Mouse (Mus musculus): Measurements from ENCODE around the gene Ubap2l. TPM values are rescaled to one million over a fixed set of nuclear protein-coding genes. Genes with fewer than 3 reads are reported as not detected.

The Ubap2l gene
- total RNA-seq, 4 experiments from 2014 or later = 165 to 186 (median 173) TPM

DNA sequence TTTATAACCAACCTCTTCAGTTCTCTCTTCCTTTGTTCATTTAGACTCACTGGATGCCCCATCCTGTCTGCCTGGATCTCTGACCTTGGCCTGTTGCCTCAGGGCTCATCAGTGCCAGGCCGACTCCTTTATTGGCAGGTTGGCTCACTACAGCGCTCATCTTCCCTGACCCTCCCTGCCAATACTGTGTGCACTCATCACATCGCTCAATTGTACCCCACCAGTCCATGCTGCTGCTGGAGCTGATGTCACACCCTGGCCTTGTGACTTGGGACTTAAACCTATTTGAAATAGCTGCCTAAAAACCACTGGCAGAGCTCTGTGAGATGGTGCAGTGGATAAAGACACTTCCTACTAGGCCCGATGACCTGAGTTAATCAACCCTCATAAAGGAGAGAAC is 15.4 kb upstream of the Ubap2l start:
- no peak for DNase-seq (ENCODE audit: low spot score in 2 of 2)

DNA sequence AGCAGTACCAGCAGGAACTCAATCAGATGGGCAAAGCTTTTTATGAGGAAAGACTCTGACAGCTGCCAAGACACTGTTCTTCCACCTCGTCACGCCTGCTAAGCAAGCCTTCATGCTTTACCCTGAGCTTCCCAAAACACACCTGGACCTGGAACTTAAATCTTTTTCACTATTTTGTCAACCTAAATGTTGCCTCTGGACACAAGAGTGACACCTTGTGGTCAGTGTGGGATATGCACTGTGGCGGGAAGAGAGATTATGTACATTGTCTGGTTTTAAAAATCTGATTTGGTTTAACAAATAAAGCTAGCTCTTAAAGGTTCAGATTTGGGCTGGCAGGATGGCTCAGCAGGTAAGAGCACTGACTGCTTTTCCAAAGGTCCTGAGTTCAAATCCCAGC is 13.1 kb upstream of the Ubap2l start:
- DNase-seq (ENCODE audit: low spot score in 2 of 2) = peak in 1 of 2 experiments; percentile 37

DNA sequence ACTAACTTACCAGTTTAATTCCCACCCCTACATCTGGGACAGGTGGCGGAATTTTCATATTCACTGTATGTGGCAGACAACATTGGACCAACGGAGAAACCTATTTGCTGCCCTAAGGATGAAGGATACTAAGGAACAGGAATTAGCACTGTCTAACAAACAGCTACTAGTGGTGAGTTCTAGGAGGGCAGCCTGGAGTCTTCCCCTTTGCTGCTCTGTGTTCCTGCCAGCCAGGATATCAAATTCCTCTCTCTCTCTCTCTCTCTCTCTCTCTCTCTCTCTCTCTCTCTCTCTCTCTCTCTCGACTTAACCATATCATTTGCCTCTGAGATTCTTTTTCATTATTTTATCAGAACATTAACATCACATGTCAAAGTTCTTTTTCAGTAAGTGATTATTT is 12.0 kb upstream of the Ubap2l start:
- DNase-seq (ENCODE audit: low spot score in 2 of 2) = no peak

DNA sequence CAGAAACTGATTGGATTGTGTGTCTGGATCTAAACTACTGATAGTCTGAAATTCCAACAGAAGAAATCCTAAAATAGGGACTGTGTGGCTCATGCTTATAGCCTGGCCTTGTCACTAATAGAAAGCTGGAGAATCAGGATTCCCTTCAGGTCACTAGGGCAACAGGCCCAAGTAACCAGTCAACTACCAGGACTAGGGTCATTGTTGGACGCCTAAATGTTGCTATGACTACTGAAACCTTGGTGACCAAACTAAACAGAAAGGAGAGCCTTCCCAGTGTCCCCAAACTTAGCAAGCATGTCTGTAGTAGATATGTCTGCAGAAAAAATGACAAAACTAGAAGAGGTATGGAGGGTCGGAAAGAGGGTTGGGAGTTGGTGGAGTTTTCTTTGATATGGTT is 10.1 kb upstream of the Ubap2l start:
- no peak for DNase-seq (ENCODE audit: low spot score in 2 of 2)

DNA sequence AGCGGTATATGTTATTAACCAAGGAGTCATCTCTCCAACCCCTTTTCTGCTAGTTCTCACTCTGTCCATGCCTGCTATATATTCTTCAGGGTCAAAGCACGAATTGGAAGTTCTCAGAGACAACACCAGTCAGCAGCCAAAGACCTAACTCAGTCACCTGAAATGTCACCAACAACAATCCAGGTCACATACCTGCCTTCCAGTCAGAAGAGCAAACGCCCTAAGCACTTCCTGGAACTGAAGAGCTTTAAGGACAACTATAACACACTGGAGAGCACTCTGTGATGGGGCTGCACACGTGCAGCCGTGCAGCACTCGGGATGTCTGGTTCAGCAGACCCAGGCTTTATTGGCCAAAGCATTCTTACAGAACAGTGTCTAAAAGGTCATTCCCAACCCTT is 9.1 kb upstream of the Ubap2l start:
- DNase-seq (ENCODE audit: low spot score in 2 of 2) = no peak

DNA sequence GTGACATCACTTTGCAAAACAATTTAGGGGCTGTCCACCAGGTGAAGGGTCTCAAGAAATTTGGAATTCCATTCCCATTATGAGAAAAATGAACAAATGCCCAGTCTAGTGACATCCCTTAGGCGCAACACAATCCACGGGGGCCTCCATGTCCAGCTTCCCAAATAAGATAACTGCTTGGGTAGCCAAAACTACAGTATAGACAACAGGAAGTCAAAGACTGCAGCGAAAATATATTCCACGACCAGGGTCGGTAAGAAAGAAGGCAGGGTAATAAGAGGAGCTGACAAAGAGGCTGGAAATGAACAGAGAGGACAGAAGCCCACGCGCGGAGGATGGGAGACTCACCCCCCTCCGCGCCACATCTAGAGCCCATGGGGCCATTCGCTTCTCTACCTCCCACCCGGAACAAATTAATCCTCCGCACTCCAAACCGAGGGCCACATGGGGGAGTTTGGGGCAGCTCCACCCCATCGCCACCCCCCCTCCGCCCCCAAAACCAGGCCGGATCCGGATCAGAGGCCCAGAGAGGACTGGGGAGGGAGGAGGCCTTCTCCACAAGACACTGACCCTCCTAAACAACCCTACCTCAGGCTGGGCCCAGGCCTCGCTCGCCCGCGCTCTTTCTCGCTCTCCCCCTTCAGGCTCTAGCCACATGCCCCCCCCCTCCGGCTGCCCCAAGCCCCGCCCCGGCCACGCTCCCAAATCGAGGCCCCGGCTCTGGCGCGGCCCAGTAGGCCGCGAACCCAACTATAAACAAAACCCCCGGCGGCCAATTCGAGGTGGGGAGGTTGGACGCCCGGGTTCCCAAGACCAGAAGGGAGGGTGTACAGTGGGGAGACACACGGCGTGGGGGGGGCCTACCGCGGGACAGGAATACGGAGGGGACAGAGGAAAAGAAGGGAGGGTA is 732 bp downstream of the Ubap2l start, which contains the start of gene 4933434E20Rik:
Gene 4933434E20Rik, plus strand, starts transcription at position 196 of the 910 bp plus-strand sequence.
- DNase-seq (ENCODE audit: low spot score in 2 of 2) = peak; percentile 19 to 26

DNA sequence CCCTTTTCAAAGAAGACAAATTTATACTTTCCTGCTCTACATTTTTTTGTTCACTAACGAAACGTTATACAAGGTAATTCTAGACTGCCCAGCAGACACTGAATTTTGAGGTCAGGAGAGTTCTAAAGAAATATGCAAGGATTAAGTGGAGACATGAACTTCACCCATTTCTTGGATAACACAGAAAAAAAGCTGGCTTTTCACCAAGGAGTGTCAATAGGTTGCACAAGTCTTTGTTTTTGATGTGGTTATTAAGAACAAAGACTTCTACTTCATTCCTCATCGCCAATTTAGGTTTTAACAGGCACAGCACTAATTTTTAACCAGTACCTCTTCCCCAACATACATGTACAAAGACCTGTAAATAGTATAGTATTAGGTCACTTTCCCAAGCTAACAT is 2.7 kb downstream of the Ubap2l start:
- no peak for DNase-seq (ENCODE audit: low spot score in 2 of 2)

DNA sequence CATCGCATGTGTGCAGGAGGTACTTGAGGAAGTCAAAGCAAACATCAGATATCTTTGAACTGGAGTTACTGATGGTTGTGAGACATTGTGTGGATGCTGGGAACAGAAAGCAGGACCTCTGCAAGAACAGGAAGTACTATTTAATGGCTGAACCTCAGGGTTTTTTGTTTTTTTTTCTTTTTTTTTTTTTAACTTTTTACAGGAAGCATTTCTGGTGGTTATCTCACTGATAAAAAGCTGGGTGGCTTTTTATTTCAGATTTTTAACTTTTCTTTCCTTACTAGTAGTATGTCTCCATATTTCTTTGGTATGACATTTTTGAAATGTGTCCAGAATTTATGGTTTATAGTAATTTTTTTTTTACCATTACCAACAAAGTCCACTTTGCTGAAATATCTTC is 16.2 kb downstream of the Ubap2l start:
- DNase-seq (ENCODE audit: low spot score in 2 of 2) = no peak

DNA sequence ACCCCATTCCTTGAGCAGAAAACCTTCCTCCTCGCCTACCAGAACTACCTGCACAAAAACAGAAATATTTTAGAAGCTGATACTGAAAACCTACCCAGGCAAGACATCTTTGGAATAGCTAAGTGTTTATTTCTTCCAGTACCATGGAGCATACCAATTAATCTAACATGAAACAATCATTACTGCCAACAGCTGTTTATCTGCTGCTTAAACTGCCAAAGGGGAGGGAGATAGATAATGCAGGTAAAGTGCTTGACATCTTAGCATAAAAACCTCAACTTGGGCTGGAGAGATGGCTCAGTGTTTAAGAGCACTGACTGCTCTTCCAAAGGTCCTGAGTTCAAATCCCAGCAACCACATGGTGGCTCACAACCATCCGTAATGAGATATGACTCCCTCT is 17.8 kb downstream of the Ubap2l start:
- no peak for DNase-seq (ENCODE audit: low spot score in 2 of 2)

DNA sequence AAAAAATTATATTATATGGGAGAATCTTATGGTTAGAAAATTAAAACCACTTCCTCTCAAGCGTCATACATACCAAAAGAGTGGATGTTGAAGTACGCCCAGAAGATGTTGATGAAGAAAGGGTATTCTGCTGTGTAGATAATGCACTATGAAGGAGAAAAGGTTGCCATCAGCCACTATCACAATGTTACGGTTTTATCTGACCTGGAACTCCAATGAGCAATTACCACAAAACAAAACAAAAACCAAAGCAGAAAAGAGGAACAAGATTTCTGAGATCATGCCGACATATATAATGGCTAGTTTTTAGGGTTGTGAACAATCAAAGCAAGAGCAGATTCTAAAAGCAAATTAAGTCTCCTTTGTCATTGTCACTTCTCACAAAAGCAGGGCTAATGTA is 35.8 kb downstream of the Ubap2l start:
- DNase-seq (ENCODE audit: low spot score in 2 of 2) = no peak

DNA sequence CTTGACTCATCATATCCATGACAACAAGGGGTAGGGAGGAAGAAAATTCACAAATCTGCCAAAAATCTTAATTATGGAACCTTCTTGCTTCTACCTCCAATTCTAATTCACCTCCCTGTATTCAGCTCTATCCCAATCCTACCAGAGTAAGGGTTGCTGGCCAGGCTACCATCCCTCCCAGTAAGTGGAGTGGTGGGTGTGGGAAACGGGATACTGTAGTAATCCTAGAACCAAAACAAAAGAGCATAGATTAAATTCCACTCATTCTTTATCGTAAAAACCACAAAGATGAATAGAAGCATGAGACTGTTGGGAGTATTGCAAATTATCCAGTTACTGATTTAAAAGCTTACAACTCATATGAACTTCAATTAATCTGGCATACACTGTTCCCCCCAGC is 42.1 kb downstream of the Ubap2l start:
- DNase-seq (ENCODE audit: low spot score in 2 of 2) = no peak

DNA sequence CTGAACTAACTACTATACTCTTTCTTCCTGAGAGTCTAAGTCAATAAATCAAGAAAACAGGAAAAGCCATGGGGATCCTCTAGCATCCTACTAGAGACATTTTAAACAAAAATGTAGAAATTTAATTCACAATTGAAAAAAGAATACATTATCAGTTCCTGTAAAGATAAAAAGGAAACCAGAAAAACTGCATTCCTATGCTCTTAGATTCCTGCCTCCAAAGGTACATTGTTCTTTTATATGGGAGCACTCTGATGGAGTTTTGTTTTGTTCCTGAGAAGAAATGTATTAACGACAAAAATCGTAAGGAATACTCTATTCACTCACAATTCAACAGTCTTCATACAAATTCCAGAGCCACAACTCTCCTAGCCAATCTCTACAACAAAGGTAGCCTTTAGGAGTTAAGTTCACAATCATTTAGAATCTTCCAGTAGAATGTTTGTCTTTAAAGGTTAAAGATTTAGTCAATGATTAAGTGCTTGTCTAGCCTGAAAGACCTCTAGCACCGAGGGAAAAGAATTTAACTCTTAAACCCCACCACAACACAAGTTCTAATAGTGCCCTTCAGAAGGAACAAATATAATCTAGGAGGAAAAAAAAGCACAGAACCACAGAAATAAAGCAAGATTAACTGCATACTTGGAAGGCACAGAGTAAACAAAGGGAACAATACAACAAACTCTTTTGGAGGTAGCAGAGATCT is 48.2 kb downstream of the Ubap2l start:
- DNase-seq (ENCODE audit: low spot score in 2 of 2) = no peak

DNA sequence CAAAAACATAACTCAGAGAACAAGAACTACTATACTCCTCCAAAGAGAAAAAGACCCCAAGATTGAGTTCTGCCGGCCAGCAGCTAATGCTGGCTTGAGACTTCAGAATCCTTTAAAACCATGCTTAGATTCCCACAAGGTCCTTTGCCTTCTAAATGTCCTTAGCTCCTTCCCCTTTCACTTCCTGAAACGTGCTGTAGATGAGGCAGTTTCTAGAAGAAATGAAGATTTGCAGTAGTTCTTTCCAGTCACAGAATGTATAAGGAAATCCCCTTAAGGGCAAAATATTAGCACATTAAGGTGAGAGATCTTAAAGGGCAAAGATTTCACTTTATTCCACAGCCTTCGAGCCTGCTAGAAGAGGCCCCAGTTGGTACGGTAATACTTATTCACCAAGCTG is 52.6 kb downstream of the Ubap2l start:
- no peak for DNase-seq (ENCODE audit: low spot score in 2 of 2)

DNA sequence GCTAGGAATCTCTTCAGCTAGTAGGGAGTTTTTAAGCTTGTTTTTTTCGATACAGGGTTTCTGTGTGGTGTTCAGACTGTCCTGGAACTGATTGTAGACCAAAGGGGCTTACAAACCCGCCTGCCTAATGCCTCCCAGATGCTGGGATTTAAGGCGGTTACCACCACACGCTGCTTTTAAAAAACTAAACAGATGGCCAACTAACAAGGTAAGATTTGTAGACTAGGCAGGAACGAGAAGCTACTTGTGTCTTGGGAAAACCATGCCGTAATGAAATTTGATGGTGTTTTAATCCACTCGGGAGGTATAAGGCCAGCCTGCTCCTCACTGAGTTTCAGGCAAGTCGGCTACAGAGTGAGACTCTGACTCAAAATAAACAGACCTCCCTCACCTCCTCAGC is 53.3 kb downstream of the Ubap2l start:
- DNase-seq (ENCODE audit: low spot score in 2 of 2) = no peak

DNA sequence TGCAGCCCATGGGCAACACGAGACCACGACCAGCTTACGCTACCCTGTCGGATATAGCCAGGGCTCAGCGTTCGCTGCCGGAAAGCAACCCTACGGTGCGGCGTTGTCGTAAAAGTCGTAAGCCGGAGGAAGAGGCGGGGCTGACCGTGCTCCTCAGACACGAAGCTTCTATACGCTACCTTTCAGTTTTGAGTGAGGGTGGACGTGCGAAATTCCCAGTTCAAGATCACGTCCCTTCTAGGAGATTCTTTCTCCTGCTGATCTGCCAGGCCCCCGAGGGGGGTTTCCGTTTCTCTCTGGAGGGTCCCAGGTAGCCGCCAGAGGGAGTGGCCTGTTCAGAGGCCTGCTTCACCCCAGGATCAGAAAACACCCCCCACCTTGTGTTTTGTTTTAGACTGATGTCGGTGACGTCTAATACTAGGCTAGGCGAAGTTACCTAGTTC is 53.8 kb downstream of the Ubap2l start, which contains the start of gene Hax1:
Gene Hax1, minus strand, starts transcription at position 169 of the 443 bp plus-strand sequence.
- peak; percentile 90 to 95 for DNase-seq (ENCODE audit: low spot score in 2 of 2)

DNA sequence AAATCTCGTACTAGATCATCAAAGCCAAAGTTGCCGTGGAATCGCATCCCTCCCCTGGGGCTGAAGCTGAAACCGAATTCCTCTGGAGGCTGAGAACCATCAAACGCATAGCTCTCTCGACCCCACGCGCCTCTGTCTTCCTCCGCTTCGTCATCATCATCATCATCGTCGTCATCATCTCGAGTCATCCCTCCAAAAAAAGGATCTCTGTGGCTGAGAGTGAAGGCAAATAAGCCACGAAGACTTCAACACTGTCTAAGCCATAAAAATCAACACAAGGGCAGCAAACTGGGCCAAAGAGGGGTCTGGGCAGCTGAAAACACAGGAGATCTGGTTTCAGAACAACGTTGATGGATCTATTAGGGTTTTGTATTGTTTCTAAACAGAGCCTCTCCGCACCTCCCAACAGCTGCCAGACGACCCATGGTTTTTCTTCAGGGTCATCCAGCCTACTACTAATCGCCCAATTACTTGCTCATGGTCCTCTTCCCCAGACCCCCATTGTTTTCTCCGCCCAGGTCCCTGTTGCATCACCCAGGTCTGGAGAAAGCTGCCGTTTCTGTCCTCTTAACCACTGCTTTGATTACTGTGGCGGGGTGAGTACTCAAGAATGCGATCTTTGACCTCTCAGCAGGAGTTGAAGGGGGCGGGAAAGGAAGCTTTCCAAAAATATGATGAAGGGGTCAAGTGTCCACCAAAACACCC is 54.5 kb downstream of the Ubap2l start:
- DNase-seq (ENCODE audit: low spot score in 2 of 2) = peak; percentile 16 to 23

DNA sequence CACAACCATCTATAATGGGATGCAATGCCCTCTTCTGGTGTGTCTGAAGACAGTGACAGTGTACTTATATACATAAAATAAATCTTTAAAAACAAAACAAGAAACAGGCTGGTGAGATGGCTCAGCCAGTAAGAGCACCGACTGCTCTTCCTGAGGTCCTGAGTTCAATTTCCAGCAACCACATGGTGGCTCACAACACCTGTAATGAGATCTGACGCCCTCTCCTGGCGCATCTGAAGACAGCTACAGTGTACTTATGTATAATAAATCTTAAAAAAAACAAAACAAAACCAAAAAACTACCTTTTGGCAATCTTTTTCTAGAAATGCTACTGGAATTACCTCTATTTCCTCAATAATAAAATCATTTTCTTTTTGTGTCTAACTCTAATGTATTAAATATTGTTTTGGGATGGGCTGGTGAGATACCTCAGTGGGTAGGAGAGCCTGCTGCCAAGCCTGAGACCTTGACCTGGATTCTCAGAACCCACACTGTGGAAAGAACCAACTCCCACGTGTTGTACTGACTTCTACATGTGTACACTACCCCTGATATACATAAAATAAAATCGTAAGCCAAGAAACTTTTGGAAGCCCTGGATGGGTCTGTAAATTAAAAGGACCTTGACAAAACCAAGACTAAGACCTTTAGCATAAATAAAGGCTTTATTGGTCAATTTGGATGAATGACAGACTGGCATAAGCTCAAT is 57.5 kb downstream of the Ubap2l start:
- DNase-seq (ENCODE audit: low spot score in 2 of 2) = no peak

DNA sequence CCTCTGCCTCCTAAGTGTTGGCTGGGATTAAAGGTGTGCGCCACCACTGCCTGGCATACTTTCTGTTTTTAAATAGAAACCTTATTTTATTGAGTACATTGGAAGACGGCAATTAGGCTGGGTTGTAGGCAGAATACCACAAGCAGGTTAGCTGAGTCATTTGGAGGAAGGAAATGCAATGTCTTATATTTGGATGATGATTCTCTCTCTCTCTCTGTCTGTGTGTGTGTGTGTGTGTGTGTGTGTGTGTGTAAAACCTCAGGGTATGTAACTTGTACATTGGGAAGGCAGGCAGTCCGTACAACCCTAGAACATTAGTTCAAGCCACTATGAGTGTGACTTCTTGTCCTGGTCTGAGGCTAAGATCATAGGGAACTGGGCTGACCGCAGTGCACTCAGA is 64.6 kb downstream of the Ubap2l start:
- no peak for DNase-seq (ENCODE audit: low spot score in 2 of 2)

DNA sequence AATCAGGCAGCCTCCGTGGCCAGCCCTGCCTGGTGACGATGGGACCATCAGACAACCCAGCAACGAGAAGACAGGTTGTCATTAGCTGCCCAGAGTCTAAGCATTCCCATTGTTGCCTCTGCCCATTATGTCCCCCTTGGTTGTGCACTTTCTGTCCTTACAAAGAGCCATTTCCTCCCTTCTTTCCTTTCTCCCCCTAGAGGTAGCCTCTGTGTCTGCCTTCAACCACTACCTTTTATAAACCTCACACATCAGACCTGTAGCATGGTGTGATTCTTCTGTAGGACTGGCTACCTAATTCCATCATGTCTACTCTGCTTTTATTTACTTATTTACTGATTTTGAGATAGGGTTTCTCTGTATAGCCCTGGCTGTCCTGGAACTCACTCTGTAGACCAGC is 65.2 kb downstream of the Ubap2l start:
- no peak for DNase-seq (ENCODE audit: low spot score in 2 of 2)

DNA sequence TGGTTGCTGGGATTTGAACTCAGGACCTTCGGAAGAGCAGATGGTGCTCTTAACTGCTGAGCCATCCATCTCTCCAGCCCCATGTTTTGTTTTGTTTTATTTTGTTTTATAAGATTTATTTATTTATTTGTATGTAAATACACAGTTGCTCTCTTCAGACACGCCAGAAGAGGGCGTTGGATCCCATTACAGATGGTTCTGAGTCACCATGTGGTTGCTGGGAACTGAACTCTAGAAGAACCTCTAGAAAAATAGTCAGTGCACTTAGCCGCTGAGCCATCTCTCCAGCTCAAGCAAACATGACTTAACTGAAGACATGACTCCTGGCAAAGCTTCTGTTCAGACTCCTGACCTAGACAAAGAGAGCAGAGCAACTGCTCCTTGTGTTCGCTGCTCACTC is 70.0 kb downstream of the Ubap2l start:
- no peak for DNase-seq (ENCODE audit: low spot score in 2 of 2)

DNA sequence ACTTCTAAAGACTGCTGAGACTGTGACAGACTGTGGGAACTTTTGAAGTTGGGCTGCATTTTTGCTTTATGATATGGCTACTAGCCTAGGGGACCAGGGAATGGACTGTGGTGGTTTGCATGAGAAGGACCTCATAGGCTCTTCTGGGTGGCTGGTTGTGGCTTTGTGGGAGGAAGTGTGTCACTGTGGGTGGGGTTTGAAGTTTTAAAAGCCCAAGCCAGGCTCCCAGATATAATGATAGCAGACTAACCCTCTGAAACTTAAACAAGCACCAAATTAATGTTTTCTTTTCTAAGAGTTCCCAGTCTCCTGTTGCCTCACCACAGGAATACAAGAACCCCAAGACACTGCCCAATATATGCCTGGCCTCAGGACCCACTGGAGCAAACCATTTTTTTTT is 75.6 kb downstream of the Ubap2l start:
- DNase-seq (ENCODE audit: low spot score in 2 of 2) = no peak
